Mouse (Mus musculus) inflammation-experienced regulatory T-cells, adult 6 months (primary cell): ENCODE data around the gene Sh3gl2. TPM values are rescaled to one million over a fixed set of nuclear protein-coding genes. Genes with fewer than 3 reads are reported as not detected.

Source experiments
- ATAC-seq: one replicate; pipeline ENCODE4 v1.8.0; 2017
- polyA plus RNA-seq, 3 experiments: library from polyadenylated mRNA; unstranded; fragments of 100-300 nt; shearing (Covaris generic); gene quantifications; one replicate each; pipeline ENCODE4 v1.2.1; 2017

Gene Sh3gl2
- polyA plus RNA-seq, 3 experiments from 2014 or later, result not detected

GRCm38 (mm10) chr4:85420429-85420828 is 215.5 kb downstream of the Sh3gl2 start:
- ATAC-seq, result no peak

DNA sequence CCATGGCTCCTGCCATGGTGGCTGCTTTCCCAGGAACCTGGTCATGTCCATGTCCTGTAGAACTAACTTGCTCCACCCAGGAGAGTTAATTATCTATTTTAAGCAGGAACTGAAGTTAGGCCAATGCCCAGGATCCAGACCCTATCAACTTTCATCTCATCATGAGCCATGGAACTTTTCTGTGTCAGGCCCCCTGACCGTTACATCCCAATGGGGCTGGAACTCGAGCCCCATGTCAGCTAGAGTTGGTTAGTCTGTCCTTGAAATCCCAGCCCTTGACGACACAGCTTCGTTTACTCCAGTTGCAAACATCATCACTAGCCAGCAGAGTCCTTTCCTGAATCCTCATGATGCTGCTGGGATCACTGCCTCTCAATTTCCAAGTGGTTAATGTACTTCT is 221.3 kb downstream of the Sh3gl2 start:
- no peak for ATAC-seq

DNA sequence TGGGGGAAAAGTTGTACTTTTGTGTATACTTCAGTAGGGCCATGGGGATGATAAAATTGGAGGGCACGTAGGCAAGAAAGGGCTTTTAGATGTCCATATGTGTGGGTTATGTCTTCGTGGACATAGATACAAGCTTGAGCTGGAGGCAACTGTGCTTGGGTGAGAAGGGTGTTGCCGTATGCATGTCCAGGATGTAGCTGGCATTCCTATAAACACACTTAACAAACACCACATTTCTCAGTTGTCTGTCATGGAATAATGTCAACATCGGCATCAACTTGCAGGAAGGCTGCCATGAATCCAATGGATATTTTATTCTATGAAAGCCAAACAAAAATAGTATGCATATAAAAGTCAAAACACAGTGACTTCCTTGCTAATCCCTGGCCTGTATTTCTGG is 227.9 kb downstream of the Sh3gl2 start:
- no peak for ATAC-seq

DNA sequence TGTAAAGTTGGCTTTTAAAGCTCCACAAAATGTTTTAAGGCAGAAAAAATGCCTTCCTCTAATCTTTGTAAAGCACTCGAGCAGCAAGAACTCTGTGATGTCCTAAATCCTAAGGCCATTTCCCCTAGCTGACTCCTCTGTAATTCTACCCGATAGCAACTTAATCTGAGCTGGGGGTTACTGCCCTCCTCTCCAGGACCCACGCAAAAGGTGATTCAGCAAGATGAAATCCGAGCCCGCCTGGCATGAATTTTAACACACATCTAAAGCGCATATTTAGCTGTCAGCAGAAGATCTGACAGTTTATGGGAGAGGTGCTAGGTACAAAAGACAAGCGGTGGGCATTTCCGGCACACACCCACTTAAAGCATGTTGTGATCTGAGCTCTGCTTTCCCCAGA is 229.8 kb downstream of the Sh3gl2 start:
- no peak for ATAC-seq

DNA sequence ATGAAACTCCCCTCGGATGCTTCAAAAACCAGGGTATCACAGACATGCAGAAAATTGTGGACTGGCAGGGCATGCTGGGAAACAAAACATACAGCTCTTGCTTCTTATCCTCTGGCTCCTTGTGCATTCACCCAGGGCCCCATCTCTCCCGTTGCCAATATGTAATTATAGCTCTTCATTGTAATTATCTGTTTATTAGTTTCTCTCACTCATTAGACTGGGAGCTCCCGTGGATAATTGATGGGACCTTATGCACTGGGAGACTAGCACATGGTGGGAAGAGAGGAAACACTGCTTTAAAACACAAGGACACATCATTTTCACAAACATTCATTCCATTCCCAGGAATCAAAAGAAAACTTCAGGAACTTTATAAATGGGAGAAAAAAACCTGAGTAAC is 233.9 kb downstream of the Sh3gl2 start:
- no peak for ATAC-seq

- ATAC-seq, result no peak
Measured at GRCm38 (mm10) chr4:85483586-85483985, 278.7 kb downstream of the Sh3gl2 start.

GRCm38 (mm10) chr4:85486316-85486946 is 281.5 kb downstream of the Sh3gl2 start:
- no peak for ATAC-seq

- ATAC-seq, result no peak
Measured at GRCm38 (mm10) chr4:85505718-85506117, 300.8 kb downstream of the Sh3gl2 start.

- no peak for ATAC-seq
Measured at GRCm38 (mm10) chr4:85506976-85507375, 302.1 kb downstream of the Sh3gl2 start.

GRCm38 (mm10) chr4:85507491-85507890 is 302.6 kb downstream of the Sh3gl2 start:
- ATAC-seq, result no peak

- no peak for ATAC-seq
Measured at GRCm38 (mm10) chr4:85513288-85513687, 308.4 kb downstream of the Sh3gl2 start.

GRCm38 (mm10) chr4:85513792-85514191 is 308.9 kb downstream of the Sh3gl2 start, which contains the start of gene Adamtsl1:
Adamtsl1 (plus strand) TSS chr4:85514172.
- ATAC-seq, result no peak

DNA sequence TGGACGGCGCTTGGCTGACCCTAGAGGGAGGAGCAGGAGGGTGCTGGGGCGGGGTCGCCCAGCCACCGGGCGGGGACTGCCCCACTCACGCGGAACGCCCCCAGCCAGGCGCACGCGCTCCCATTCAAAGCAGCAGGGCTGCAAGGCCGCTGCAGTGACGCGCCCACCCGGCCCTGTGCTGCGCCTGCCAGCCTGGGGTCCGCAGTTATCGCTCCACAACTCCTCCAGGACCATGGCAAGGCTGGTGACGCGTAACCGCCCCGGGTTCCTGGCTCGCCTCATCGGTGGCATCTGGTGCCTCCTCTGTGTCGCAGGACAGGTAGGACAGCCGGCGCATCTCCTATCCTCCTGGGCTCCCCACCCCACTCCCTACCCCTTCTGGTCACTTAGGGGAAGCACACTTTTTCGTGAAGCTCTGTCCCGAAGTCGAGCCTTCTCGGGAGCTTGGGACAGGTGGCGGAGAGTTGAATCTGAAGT is 309.3 kb downstream of the Sh3gl2 start:
- no peak for ATAC-seq

DNA sequence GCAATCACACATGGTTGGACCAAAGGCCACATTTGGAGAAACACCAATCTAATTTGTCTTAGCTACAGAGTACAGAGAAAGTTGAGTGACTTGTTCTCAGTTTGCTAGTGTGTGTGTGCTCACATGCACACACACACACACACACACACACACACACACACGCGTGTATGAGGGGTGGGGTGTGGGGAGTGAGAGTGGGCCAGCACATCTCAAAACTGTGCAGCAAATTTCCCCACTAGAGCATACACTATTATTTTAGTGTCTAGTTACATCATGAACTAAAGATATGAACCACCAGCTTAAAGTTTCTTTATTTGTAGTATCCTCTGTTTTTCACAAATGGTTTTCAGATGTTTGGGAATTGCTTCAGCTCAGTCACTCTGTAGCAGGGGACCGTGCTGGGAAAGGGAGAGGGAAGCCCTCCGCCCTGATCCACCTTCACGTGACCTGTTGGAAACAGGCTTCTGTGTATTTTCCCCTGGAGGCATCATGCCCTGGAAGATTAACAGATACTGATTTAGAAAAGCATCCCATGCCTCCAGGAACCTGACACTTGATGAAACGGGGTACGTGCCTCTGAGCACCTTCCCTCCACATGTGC is 322.1 kb downstream of the Sh3gl2 start:
- ATAC-seq, result no peak

DNA sequence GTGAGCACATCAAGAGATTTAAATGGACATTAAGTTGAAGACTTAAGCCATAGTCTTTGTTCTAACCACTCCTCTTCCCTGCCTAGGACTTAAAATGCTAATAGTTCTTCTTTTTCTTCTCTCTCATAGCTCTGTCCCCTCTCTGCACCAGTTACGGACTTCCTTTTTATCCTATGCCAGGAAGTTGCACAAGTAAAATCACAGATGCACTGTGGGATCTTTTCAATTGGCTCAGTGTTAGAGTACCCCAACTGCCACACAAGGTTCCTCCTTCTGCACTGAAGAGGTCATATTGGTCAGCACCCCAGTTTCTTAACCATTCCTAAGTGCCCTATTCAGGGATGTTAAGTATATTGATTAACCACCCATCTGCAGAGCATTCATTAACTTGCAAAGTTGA is 324.9 kb downstream of the Sh3gl2 start:
- no peak for ATAC-seq

GRCm38 (mm10) chr4:85539677-85540076 is 334.8 kb downstream of the Sh3gl2 start:
- ATAC-seq, result no peak

DNA sequence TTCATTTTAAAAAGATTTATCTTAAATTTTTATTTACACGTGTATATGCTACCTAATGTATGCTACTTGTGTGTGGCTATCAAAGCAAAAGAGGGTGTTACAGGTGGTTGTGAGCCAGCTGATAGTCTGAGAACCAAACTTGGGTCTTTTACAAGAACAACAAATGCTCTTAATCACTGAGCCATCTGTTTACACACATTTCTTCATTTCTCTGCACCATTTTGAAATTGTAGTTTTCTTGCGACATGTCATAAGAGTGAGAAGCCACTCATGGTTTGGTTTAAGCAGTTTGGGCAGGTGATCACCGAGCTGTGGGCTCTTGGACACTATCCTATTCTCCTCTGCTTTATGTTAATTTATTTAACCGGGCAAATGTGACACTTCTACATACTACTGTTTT is 338.3 kb downstream of the Sh3gl2 start:
- ATAC-seq, result no peak

DNA sequence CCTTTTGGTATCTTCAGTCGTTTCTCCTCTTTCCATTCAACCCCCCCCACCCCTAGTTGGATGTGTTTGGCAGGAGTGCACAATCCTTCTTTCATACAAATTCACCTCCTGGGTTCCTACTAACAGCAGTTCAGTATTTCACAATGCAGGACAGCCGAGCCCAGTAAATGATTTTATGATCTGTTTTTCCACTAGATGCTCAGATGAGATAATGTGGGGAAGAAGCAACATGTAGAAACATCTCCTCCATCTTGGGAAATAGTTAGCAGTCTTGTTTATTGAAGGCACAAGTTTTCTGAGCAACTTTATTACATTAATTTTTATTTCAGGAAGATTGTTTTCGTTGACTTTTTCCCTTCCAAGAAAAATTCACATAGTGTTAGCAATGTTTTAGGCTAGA is 349.8 kb downstream of the Sh3gl2 start:
- ATAC-seq, result no peak

GRCm38 (mm10) chr4:85559753-85560152 is 354.8 kb downstream of the Sh3gl2 start:
- no peak for ATAC-seq

GRCm38 (mm10) chr4:85585426-85585825 is 380.5 kb downstream of the Sh3gl2 start:
- no peak for ATAC-seq

GRCm38 (mm10) chr4:85588928-85589327 is 384.0 kb downstream of the Sh3gl2 start:
- no peak for ATAC-seq

GRCm38 (mm10) chr4:85591037-85591436 is 386.1 kb downstream of the Sh3gl2 start:
- ATAC-seq, result no peak

GRCm38 (mm10) chr4:85594159-85594558 is 389.2 kb downstream of the Sh3gl2 start:
- ATAC-seq, result no peak

DNA sequence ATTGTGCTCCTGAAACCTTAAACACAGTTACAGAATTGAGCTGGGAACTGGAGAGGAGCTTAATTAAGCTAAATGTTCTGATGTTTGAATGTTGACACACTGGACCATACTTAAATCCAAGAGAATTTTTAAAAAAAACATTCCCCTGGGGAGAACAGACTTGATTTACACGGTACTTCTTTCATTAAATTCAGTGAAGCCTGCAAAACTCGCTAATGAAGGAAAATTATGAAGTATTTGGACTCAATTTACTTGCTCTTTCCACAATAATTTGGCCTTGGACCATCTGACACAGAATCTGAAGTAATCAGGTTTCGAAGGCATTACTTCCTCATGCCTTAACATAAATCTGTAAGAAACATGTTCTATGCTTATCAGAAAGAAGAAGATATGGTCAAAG is 408.4 kb downstream of the Sh3gl2 start:
- no peak for ATAC-seq

- no peak for ATAC-seq
Measured at GRCm38 (mm10) chr4:85618746-85619145, 413.8 kb downstream of the Sh3gl2 start.
